Mouse (Mus musculus): ENCODE measurements at regions not wholly inside any gene's neighbourhood (a gene's known extent, or its start where the extent isn't known, plus 50 kb on each side); places are given as distances from the start of the nearest gene placed in this dataset.
"Not testable (repeated sequence)": the region's sequence is repeated elsewhere in the genome, so short reads cannot be mapped to it uniquely, and the experiment has no call there.

GRCm38 (mm10) chr15:23536691-23537090, 987.9 kb downstream of the Cdh18 start:
- DNase-seq = no peak
- WGBS = 70% methylated on average over 3 of the region's 3 CpGs
- H3K9ac ChIP-seq = no peak overlapping the region

GRCm38 (mm10) chr15:23537449-23537848, 988.6 kb downstream of the Cdh18 start:
- DNase-seq = no peak
- TF ChIP-seq CTCF (IDR thresholded peaks at IDR 0.05; ENCODE audit: low read depth) = no peak
- no peak for ATAC-seq (ENCODE audit: insufficient read depth)
- Histone ChIP-seq H3K27me3 (ENCODE audit: insufficient read depth, low read length) (no peaks in the 10 kb centered on the region), H3K9ac (no peak overlapping the region), H3K4me1 (ENCODE audit: insufficient read depth) (no peaks in the 10 kb centered on the region), H3K4me2 (no peak overlapping the region), H3K36me3 (ENCODE audit: insufficient read depth) (no peaks in the 10 kb centered on the region), H3K9me3 (ENCODE audit: low read depth, low read length) (no peaks in the 10 kb centered on the region), H3K4me3 (ENCODE audit: low read depth, low read length) (no peak overlapping the region), H3K27ac (ENCODE audit: low read depth) (no peak overlapping the region)
- 65% methylated on average over 3 of the region's 3 CpGs for WGBS

More at GRCm38 (mm10) chr15:23536691-23537090, 987.9 kb downstream of the Cdh18 start:
- no peak overlapping the region for H3K4me2 ChIP-seq
- ATAC-seq (ENCODE audit: insufficient read depth) = no peak
- no peak for TF ChIP-seq CTCF (IDR thresholded peaks at IDR 0.05; ENCODE audit: low read depth)
- H3K27ac ChIP-seq (ENCODE audit: low read depth) = no peak overlapping the region
- no peaks in the 10 kb centered on the region for H3K9me3 ChIP-seq (ENCODE audit: low read depth, low read length)
- no peaks in the 10 kb centered on the region for H3K27me3 ChIP-seq (ENCODE audit: insufficient read depth, low read length)
- no peaks in the 10 kb centered on the region for H3K36me3 ChIP-seq (ENCODE audit: insufficient read depth)
- H3K4me1 ChIP-seq (ENCODE audit: insufficient read depth) = no peaks in the 10 kb centered on the region
- H3K4me3 ChIP-seq (ENCODE audit: low read depth, low read length) = no peak overlapping the region

GRCm38 (mm10) chr15:23560136-23560535, 1011.3 kb downstream of the Cdh18 start:
- Histone ChIP-seq H3K27me3 (ENCODE audit: insufficient read depth, low read length) (no peaks in the 10 kb centered on the region), H3K4me1 (ENCODE audit: insufficient read depth) (no peaks in the 10 kb centered on the region), H3K27ac (ENCODE audit: low read depth) (no peak overlapping the region), H3K9ac (no peak overlapping the region), H3K9me3 (ENCODE audit: low read depth, low read length) (no peaks in the 10 kb centered on the region), H3K36me3 (ENCODE audit: insufficient read depth) (no peaks in the 10 kb centered on the region), H3K4me2 (no peak overlapping the region), H3K4me3 (ENCODE audit: low read depth, low read length) (no peak overlapping the region)
- no peak for DNase-seq
- no peak for ATAC-seq (ENCODE audit: insufficient read depth)
- WGBS = 66% methylated on average over 3 of the region's 3 CpGs
- no peak for TF ChIP-seq CTCF (IDR thresholded peaks at IDR 0.05; ENCODE audit: low read depth)

- no peaks in the 10 kb centered on the region for H3K4me1 ChIP-seq (ENCODE audit: insufficient read depth)
- WGBS = 74% methylated on average over 2 of the region's 2 CpGs
- H3K9ac ChIP-seq = no peak overlapping the region
- ATAC-seq (ENCODE audit: insufficient read depth) = no peak; the same call in 1 of the 2 replicates
- H3K27me3 ChIP-seq (ENCODE audit: insufficient read depth, low read length) = no peaks in the 10 kb centered on the region
- H3K27ac ChIP-seq (ENCODE audit: low read depth) = no peak overlapping the region
- H3K4me3 ChIP-seq (ENCODE audit: low read depth, low read length) = no peak overlapping the region
- H3K4me2 ChIP-seq = no peak overlapping the region
- peak; percentile 35 for DNase-seq
- H3K36me3 ChIP-seq (ENCODE audit: insufficient read depth) = no peaks in the 10 kb centered on the region
- TF ChIP-seq CTCF (IDR thresholded peaks at IDR 0.05; ENCODE audit: low read depth) = no peak
- no peaks in the 10 kb centered on the region for H3K9me3 ChIP-seq (ENCODE audit: low read depth, low read length)
Measured at GRCm38 (mm10) chr15:23562181-23562580, 1013.4 kb downstream of the Cdh18 start.

GRCm38 (mm10) chr15:23564981-23565380, 1016.2 kb downstream of the Cdh18 start:
- no peak for ATAC-seq (ENCODE audit: insufficient read depth)
- H3K27ac ChIP-seq (ENCODE audit: low read depth) = no peak overlapping the region
- no peaks in the 10 kb centered on the region for H3K9me3 ChIP-seq (ENCODE audit: low read depth, low read length)
- no peaks in the 10 kb centered on the region for H3K4me1 ChIP-seq (ENCODE audit: insufficient read depth)
- no peaks in the 10 kb centered on the region for H3K36me3 ChIP-seq (ENCODE audit: insufficient read depth)
- no peak for DNase-seq
- H3K4me2 ChIP-seq = no peak overlapping the region
- no peak overlapping the region for H3K9ac ChIP-seq
- TF ChIP-seq CTCF (IDR thresholded peaks at IDR 0.05; ENCODE audit: low read depth) = no peak
- H3K27me3 ChIP-seq (ENCODE audit: insufficient read depth, low read length) = no peaks in the 10 kb centered on the region
- H3K4me3 ChIP-seq (ENCODE audit: low read depth, low read length) = no peak overlapping the region

- TF ChIP-seq CTCF (IDR thresholded peaks at IDR 0.05; ENCODE audit: low read depth) = no peak
- WGBS = 56% methylated on average over 3 of the region's 3 CpGs
- no peak overlapping the region for H3K4me3 ChIP-seq (ENCODE audit: low read depth, low read length)
- DNase-seq (no peak), ATAC-seq (ENCODE audit: insufficient read depth) (no peak)
- no peak overlapping the region for H3K27ac ChIP-seq (ENCODE audit: low read depth)
- no peaks in the 10 kb centered on the region for H3K36me3 ChIP-seq (ENCODE audit: insufficient read depth)
- H3K9ac ChIP-seq = no peak overlapping the region
- H3K4me1 ChIP-seq (ENCODE audit: insufficient read depth) = no peaks in the 10 kb centered on the region
- H3K9me3 ChIP-seq (ENCODE audit: low read depth, low read length) = no peaks in the 10 kb centered on the region
- no peaks in the 10 kb centered on the region for H3K27me3 ChIP-seq (ENCODE audit: insufficient read depth, low read length)
- no peak overlapping the region for H3K4me2 ChIP-seq
Measured at GRCm38 (mm10) chr15:23566886-23567655, 1018.2 kb downstream of the Cdh18 start.

GRCm38 (mm10) chr15:23568651-23569050, 1019.8 kb downstream of the Cdh18 start:
- DNase-seq; H3K36me3 ChIP-seq (ENCODE audit: insufficient read depth); H3K9me3 ChIP-seq (ENCODE audit: low read depth, low read length); H3K27me3 ChIP-seq (ENCODE audit: insufficient read depth, low read length); H3K4me2 ChIP-seq; H3K27ac ChIP-seq (ENCODE audit: low read depth); ATAC-seq (ENCODE audit: insufficient read depth); H3K4me3 ChIP-seq (ENCODE audit: low read depth, low read length); H3K9ac ChIP-seq; H3K4me1 ChIP-seq (ENCODE audit: insufficient read depth): not testable (repeated sequence)
- 90% methylated on average over 6 of the region's 6 CpGs for WGBS
